8 mouse cellular contexts compared by ENCODE assay signal in genomic region chr12:54986052-54986717, GRCm38 (mm10). TPM values are rescaled to one million over a fixed set of nuclear protein-coding genes. Genes with fewer than 3 reads are reported as not detected.
DNase-seq lines count a peak whose midpoint lies in the region; ATAC-seq and TF ChIP-seq lines count a peak whose summit lies in the region.

Gene Gm20403, minus strand, starts transcription at chr12:54986529.

- H3K4me1 ChIP-seq in cortical plate, adult 2 months (ENCODE audit: control insufficient read depth, insufficient read depth, low read length), result no peaks in the 10 kb centered on the region
- H3K4me1 ChIP-seq in hindbrain, postnatal 0 days (ENCODE audit: insufficient read depth, low read length), result no peaks in the 10 kb centered on the region
- H3K4me1 ChIP-seq in limb, embryonic 10.5 days, result peaks cover 10% of the 10 kb centered on the region
- peaks cover 22% of the 10 kb centered on the region for H3K4me1 ChIP-seq in midbrain, embryonic 10.5 days

- H3K9ac ChIP-seq in hindbrain, postnatal 0 days (replicated peaks; ENCODE audit: low read length), result peak within 1 kb of the TSS; percentile 79

- H3K4me2 ChIP-seq in hindbrain, postnatal 0 days (ENCODE audit: low read depth, low read length), result peak within 1 kb of the TSS; percentile 94

- H3K27ac ChIP-seq in layer of hippocampus, adult 2 months, result peak within 1 kb of the TSS; percentile 65
- peak within 1 kb of the TSS; percentile 48; the same call in 1 of the 2 replicates for H3K27ac ChIP-seq in cortical plate, adult 2 months (ENCODE audit: insufficient read depth, low read length)
- H3K27ac ChIP-seq in hindbrain, postnatal 0 days, result peak within 1 kb of the TSS; percentile 81
- peak within 1 kb of the TSS; percentile 97 for H3K27ac ChIP-seq in limb, embryonic 10.5 days
- peak within 1 kb of the TSS; percentile 95 for H3K27ac ChIP-seq in midbrain, embryonic 10.5 days (replicated peaks)

- DNase-seq in layer of hippocampus, adult 2 months (ENCODE audit: low spot score in 2 of 2), result peak in 1 of 2 experiments; percentile 18
- DNase-seq in layer of hippocampus, adult 8-10 months (ENCODE audit: low spot score in 2 of 2), result no peak
- peak; percentile 42 for DNase-seq in gastrocnemius, postnatal 14 days
- DNase-seq in hindbrain, postnatal 0 days (ENCODE audit: low spot score), result peak; percentile 75
- peak; percentile 76 for DNase-seq in limb, embryonic 10.5 days (ENCODE audit: low spot score)
- peak; percentile 72 for DNase-seq in midbrain, embryonic 10.5 days (ENCODE audit: low spot score)
- DNase-seq in skeletal muscle tissue, adult 2 months (ENCODE audit: low read depth, low spot score), result peak; percentile 66

- WGBS in hindbrain, postnatal 0 days, result under 1% methylated on average over 60 of the region's 60 CpGs
- WGBS in limb, embryonic 10.5 days, result under 1% methylated on average over 53 of the region's 60 CpGs
- WGBS in midbrain, embryonic 10.5 days, result 0% methylated on average over 51 of the region's 60 CpGs

- peak within 1 kb of the TSS; percentile 76 for H3K4me3 ChIP-seq in layer of hippocampus, adult 2 months
- peak within 1 kb of the TSS; percentile 46 for H3K4me3 ChIP-seq in cortical plate, adult 2 months (ENCODE audit: insufficient read depth, low read length)
- H3K4me3 ChIP-seq in hindbrain, postnatal 0 days (ENCODE audit: low read length), result peak within 1 kb of the TSS; percentile 91
- peak within 1 kb of the TSS; percentile 77 for H3K4me3 ChIP-seq in limb, embryonic 10.5 days
- H3K4me3 ChIP-seq in midbrain, embryonic 10.5 days, result peak within 1 kb of the TSS; percentile 74

- no peaks in the 10 kb centered on the region for H3K27me3 ChIP-seq in hindbrain, postnatal 0 days (ENCODE audit: insufficient read depth, low read length)
- no peaks in the 10 kb centered on the region for H3K27me3 ChIP-seq in limb, embryonic 10.5 days (ENCODE audit: low read depth, poor library complexity, severe bottlenecking)
- no peaks in the 10 kb centered on the region for H3K27me3 ChIP-seq in midbrain, embryonic 10.5 days (ENCODE audit: low read depth, poor library complexity, severe bottlenecking)

- no peak for TF ChIP-seq POLR2A in cortical plate, adult 2 months (IDR thresholded peaks at IDR 0.05; ENCODE audit: extremely low read depth, insufficient read depth, low read length)

- intact Hi-C loops in gastrocnemius, postnatal 14 days (cut with DNase I; ENCODE audit: low total_unique reads), result no loop called here

- peak; percentile 81 for ATAC-seq in hindbrain, postnatal 0 days

- no peak for TF ChIP-seq CTCF in layer of hippocampus, adult 2 months (conservative IDR thresholded peaks at IDR 0.05)
- TF ChIP-seq CTCF in cortical plate, adult 2 months (IDR thresholded peaks at IDR 0.05; ENCODE audit: extremely low read depth, insufficient read depth, low read length), result no peak
- no peak for TF ChIP-seq CTCF in hindbrain, postnatal 0 days (IDR thresholded peaks at IDR 0.05; ENCODE audit: low read depth)

- H3K9me3 ChIP-seq in hindbrain, postnatal 0 days (ENCODE audit: low read length), result no peaks in the 10 kb centered on the region
- H3K9me3 ChIP-seq in limb, embryonic 10.5 days (replicated peaks), result no peaks in the 10 kb centered on the region
- no peaks in the 10 kb centered on the region for H3K9me3 ChIP-seq in midbrain, embryonic 10.5 days (replicated peaks)

- no peaks in the 10 kb centered on the region for H3K36me3 ChIP-seq in hindbrain, postnatal 0 days (ENCODE audit: insufficient read depth, low read length)
- peaks cover 21% of the 10 kb centered on the region for H3K36me3 ChIP-seq in limb, embryonic 10.5 days
- H3K36me3 ChIP-seq in midbrain, embryonic 10.5 days, result peaks cover 16% of the 10 kb centered on the region

RNA-seq across cellular contexts. Expression of gene Gm20403, which starts in this region (rescaled TPM):
- total RNA-seq in layer of hippocampus, adult 2 months (2021), result not detected
- not detected for total RNA-seq in layer of hippocampus, adult 8-10 months (2022)
- not detected in 2 replicates for polyA plus RNA-seq in cortical plate, adult 2 months (2012; rRNA removed)
- not detected for total RNA-seq in gastrocnemius, postnatal 14 days (2021)
- total RNA-seq in hindbrain, postnatal 0 days (2014; rRNA removed), result not detected in 2 replicates
- polyA plus RNA-seq in hindbrain, postnatal 0 days (2015; fragmentation: Nextera tagmentation; extraction: Ambion mirVana), result not detected in 2 replicates
- polyA plus RNA-seq in limb, embryonic 10.5 days (2016; fragmentation: Nextera tagmentation; extraction: Ambion mirVana), result not detected in 2 replicates
- polyA plus RNA-seq in midbrain, embryonic 10.5 days (2016; fragmentation: Nextera tagmentation; extraction: Ambion mirVana), result not detected in 2 replicates

Comparison
In these comparisons a context has a peak if more than half of its experiments do, and no peak if none do; other contexts are left out.
1. Peak in DNase-seq in gastrocnemius, postnatal 14 days; RNA of the gene not detected or under 1 TPM.
2. Peak in DNase-seq, ATAC-seq, H3K4me3 ChIP-seq, H3K27ac ChIP-seq, H3K9ac ChIP-seq and H3K4me2 ChIP-seq in hindbrain, postnatal 0 days; RNA of the gene not detected or under 1 TPM.
3. Peak in DNase-seq, H3K4me3 ChIP-seq and H3K27ac ChIP-seq in limb, embryonic 10.5 days; RNA of the gene not detected or under 1 TPM.
4. Peak in DNase-seq, H3K4me3 ChIP-seq and H3K27ac ChIP-seq in midbrain, embryonic 10.5 days; RNA of the gene not detected or under 1 TPM.